Mouse (Mus musculus): Measurements from ENCODE around the gene Gse1.

Gse1 gene

DNA sequence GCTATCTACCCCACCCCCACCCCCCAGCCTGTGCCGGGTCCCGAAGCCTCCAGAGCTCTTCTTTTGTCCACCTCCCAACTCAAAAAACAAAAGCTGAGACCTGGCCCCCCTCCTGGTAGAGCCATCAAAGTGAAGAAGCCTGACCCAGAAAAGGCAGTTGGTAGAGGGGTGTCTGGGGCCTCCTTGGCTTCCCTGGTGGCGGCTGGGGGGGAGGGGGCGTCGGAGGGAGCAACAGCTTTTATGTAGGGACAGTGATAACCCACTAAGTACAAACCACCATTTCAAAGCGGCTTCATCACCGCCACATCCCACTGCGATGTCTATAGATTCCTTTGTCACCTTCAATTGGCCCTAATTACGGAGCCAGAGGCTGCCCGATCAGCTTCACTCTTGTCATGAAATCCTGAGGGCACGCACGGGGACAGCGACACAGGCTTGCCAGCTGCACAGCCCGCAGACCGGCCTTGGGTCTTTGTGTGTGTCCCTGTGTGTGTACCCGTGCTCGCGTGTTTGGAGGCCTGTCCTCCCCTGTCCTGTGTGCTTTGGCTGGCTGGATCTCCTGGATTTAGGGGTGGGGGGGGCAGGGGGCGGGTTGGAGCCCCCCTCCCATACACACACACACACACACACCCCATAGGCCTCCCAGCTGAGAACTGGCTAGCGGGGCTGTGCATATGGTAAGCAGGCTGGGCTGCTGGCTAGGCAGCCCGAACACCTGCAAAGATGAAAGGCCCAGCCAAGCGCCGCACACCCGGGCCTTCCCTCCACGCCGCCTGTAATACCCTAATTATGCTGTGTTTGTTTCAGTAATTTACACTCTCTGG lies 285.6 kb downstream of the Gse1 start:
- no peak for DNase-seq (ENCODE audit: low read depth, low spot score)

DNA sequence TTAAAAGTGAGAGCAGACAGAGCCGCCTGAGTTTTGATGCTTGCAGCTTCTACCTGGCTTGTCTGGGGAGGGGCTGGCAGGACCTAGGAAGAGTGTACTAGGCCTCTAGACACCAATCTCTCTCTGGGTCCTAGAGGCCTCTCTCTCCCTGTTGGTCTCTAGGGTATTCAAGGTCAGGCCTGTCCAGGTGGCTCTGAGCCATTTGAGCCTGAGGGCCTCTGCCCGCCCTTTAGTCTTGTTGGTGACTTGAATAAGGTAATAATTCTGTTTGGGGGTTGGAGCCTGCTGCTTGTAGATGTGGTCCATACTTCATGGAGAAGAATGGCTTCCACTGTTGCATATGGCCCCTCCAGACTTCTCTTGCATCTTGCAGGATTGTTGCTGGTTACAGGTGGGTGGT lies 287.0 kb downstream of the Gse1 start:
- DNase-seq (ENCODE audit: low read depth, low spot score): no peak

DNA sequence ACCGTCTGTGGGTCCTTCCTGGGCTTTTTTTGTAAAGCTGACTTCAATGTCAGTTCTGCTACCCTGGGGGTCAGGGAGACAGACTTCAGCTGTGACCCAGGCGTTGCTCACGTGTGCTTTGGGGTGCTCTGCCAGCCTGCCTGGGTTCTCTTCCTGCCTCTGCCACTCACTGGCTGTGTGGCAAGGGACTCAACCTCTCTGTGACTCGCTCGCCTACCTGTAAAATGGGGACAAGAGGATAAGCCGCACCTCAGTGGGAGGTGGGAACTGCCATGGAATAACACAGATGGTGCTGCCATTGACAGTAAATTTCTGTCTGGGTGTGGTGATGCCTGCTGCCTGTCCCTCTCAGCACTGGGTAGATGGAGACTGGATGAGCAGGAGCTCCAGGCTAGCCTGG lies 287.4 kb downstream of the Gse1 start:
- DNase-seq (ENCODE audit: low read depth, low spot score): no peak

DNA sequence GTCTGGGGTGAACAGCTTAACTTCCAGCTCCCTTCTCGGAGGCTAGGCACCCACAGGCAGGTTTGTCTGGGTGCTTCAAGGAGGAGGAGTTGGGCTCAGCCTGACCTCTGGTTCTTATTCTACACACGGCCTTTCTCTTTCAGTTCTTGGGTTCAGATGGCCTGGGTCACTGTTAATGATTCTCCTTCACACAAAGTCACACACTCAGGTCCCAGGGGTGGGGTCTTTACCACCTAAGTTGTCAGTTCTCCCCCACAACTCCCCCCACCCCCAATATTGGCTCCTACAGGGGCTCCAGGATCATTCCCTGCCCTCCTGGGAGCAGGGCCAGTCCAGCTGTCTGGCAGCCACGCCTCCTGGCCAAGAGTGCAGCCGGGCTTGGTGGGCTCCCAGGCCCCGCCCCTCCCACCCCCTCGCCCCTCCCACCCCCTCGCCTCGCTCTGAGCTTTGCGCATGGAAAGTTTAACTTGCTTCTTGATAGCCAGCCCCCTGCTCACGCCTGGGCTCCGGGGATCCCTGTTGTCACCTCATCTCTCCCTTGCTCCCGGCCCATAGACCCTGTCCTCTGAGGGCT lies 288.0 kb downstream of the Gse1 start:
- no peak for DNase-seq (ENCODE audit: low read depth, low spot score)

DNA sequence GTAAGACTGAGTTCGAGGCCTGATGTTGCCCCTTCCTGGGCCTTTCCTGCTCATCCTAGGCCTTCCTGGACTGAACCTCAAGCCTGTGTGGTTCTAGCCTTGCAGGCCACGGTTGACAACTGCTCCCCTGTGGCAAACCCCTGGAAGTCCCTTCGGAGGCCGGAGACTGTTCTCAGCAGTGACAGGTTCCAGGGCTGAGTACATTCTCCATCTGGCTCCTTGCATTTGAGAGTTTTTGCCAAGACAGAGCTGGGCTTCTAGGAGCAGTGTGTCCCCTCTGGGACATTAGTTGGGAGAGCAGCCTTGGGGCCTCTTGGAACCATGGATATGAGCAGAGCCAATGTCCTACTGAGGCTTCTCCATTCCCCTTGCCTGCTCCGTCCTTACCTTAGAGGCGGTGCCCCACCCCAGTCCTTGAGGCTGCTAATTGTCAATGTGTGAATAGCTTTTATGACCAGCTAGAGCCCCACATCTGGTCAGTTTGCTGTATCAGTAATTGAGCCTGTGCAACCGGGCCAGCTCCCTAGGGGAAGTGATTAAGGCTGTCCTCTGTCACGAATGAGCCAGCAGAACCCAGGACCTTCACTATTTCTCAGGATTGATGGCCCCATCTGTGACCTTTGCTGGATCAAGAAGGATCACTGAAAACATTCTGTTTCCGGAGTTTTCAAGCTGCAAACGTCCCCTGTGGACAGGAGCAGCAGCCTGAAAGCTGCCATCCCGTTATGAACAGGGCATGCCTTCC lies 289.6 kb downstream of the Gse1 start:
- no peak for DNase-seq (ENCODE audit: low read depth, low spot score)

DNA sequence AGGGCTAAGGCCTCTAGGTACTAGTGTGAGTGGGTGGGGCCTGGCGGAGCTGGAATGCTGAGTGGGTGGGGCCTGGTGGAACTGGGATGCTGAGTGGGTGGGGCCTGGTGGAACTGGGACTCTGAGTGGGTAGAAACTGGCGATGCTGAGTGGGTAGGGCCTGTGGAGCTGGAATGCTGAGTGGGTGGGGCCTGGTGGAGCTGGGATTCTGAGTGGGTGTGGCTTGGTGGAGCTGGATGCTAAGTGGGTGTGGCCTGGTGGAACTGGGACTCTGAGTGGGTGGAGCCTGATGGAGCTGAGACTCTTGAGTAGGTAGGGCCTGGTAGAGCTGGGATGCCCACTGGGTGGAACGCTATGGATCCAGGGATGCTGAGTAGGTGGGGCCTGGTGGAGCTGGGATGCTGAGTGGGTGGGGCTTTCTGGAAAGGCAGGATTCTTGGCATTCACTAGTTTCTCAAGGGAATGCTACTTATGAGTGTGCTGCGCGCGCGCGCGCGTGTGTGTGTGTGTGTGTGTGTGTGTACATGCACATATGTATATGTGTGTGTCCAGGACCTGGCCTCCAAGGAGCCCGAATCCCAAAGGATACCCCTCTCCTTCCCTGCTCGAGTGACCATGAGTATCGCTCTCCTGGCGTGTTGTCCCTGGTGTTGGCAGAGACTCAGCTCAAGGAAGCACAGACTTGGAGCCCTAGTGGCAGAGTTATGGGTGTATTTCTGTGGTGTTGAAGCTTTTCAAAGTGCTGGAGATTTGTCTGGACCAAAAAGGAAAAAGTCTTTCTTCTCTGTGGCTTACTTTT lies 290.7 kb downstream of the Gse1 start:
- no peak for DNase-seq (ENCODE audit: low read depth, low spot score)

DNA sequence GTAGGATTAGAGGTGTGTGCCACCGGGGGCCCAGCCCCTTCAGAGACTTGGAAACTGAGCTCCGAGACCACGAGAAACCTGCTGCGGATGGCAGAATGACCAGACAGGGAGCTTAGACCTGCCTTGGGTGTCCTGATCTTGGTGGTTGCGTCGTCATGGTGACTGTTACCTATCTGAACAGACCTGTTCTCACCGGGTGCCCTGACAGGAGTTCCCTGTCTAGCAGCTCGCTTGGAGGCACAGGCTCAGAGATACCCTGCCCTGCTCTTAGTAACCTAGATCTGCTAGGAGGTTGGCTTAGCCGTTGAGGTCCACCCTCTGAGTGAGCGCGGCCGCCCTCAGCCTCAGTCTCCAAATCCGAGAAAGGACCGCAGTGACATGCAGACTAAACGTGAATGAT lies 292.0 kb downstream of the Gse1 start:
- DNase-seq (ENCODE audit: low read depth, low spot score): no peak

DNA sequence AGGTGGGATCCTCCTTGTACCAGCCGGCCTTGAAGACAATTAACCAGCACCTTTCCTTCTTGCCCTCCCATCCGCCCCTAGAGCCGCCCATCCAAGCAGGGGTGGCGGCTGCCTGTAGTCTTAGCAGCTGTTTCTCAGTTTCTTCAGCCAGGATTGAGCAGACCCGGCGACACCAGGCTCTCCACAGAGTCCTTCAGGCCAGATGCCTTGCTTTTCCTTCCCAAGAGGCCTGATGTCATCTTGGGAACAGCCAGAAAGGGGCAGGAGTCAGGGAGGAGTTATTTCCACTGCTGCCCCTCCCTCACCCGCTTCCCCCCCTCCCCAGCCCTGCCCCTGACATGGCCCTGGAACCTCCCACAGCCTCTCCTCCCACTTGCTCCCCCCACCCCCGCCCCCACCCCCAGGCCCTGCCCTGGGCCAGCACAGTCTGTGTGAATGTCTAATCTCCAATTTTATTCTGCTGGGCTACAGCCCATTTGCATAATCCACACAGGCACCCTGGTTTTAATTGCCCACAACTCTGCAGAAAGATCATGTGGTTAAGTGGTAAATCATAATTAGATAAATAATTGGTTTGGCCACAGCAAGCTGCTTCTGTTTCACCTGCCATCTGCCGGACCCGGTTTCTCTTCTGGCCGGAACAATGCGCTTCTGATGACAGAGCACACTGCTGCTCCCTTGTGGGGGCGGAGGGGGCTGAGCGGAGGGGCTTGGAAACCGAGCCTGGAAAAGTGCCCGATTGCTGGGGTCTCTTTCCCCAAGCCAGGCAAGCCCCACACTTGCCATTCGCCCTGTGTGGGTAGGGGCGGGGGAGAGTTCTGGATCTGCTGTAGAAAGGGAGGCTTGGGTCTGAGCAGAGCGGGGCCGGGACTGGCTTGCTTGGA lies 292.7 kb downstream of the Gse1 start:
- no peak for DNase-seq (ENCODE audit: low read depth, low spot score)

DNA sequence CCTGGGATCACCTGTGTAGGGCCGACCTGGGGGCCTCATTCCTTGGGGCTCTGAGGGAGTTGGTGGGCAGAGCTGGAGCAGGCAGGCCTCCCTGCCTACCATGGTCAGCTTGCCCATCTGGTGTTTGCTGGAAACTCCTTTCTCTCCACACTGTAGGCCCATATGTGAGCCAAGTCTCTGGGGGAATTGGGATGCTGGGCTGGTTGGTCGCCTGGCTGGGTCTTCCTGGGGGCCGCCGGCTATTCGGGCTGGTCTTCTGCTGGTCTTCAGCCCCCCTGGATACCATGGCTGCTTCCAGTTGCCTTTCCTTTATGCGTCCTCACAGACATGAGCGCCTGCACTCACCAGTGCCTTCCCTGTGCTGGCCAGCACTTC lies 293.3 kb downstream of the Gse1 start:
- DNase-seq (ENCODE audit: low read depth, low spot score): no peak

DNA sequence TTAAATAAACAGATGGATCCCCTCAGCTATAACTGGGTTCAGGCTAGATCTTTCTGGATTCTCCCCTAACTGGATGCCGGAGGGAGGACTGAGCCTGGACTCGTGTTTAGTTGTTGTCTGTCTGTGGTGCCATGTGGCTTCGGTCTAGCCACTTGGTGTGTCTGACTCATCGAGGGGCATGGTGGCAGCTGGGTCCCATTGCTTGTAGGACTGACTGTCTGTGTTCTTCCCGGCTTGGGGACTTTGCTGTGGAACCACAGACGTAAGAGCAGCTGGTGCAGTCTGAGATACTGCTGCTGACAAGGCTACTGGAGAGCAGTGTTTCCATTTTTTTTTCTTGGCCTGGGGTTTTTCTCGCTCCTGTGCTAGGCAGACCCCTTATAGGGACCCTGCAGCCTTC lies 295.4 kb downstream of the Gse1 start:
- DNase-seq (ENCODE audit: low read depth, low spot score): no peak

DNA sequence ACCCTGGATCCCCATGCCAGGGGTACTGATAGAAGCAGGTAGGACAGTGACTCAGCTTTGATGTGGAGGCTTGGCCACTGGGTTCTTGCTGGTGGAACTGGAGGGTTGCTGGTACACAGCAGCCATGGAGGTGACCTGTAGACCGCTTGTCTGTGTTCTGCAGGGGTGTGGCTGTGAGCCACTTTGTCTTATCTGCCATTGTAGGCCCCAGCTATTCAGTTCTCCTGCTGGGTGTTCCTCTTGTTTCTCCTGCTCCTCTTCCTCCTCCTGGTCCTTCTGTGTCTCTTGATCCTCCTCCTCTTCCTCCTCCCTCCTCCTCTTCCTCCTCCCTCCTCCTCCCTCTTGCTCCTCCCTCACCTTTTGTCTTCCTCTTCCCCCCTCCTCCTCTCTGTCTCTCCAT lies 296.9 kb downstream of the Gse1 start:
- no peak for DNase-seq (ENCODE audit: low read depth, low spot score)

DNA sequence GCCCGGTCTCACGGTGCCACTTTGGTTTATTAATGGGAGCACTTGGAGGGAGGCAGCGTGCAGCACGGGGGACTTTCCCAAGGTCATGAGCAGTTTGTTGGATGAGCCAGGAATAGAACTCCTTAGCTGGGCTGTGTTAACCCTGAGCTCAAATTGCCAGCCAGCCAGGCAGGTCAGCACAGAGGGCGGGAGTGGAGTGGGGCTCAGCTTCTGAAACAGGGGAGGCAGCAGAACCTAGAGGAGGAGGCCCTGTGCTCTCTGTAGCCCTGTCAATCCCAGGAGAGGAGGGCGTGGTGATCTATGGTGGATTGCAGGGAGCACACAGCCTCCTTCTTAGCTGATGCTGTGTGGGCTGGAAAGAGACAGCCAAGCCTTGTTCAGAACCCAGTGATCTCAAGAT lies 297.6 kb downstream of the Gse1 start:
- DNase-seq (ENCODE audit: low read depth, low spot score): no peak

DNA sequence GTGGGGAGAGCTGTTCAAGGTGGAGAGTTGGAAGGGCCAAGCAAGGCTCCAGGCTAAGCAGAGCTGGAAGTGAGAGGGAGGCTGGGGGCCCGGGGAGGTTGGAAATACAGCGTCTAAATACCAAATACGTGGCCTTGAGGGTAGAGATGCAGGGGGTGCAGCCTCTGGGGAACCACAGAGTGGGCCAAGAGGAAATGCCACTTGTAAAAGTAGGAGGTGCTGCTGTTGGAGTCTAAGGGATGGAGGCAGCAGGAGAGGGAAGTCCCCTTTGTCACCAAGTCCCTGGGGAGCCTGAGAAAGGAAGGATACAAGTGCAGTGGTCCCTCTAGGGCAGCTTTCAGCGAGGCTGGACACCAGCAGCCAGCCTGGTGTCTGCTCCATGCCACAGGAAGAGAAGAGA lies 298.3 kb downstream of the Gse1 start:
- DNase-seq (ENCODE audit: low read depth, low spot score): no peak

DNA sequence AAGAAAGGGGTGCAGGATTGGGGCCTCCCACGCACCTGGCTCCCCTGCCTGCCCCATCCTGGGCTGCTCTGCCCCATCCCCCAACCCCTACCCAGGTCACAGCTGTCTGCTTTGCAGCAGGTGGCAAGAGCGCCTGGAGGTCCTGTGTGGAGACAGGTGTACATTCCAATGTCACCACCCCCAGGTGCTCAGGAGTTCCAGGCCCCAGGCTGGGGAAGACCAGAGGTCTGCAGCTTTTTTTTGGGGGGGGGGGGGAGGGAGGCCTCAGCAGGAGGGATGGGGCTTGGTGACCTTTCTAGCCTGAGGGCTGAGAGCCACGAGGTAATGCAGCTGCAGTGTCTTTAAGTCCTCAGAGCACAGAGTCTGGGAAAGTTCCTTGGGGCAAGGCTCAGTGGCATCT lies 300.1 kb downstream of the Gse1 start:
- no peak for DNase-seq (ENCODE audit: low read depth, low spot score)

DNA sequence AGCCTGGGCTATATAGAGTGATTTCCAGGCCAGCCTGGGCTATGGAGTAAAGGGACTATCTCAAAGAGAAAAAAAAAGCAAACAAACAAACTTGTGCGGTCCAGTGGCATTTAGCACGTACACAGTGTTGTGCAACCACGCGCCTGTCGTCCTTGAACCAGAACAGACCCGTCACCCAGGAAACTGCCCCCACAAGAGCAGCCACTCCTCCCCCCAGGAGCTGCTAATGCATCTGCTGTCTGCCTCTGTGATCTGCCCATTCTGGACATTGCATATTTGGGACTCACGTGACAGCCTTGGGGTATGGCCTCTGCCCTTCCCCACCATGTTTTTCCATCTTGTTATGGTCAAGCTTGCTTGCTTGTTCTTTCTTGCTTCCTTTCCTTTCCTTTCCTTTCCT lies 301.0 kb downstream of the Gse1 start:
- DNase-seq (ENCODE audit: low read depth, low spot score): no peak

DNA sequence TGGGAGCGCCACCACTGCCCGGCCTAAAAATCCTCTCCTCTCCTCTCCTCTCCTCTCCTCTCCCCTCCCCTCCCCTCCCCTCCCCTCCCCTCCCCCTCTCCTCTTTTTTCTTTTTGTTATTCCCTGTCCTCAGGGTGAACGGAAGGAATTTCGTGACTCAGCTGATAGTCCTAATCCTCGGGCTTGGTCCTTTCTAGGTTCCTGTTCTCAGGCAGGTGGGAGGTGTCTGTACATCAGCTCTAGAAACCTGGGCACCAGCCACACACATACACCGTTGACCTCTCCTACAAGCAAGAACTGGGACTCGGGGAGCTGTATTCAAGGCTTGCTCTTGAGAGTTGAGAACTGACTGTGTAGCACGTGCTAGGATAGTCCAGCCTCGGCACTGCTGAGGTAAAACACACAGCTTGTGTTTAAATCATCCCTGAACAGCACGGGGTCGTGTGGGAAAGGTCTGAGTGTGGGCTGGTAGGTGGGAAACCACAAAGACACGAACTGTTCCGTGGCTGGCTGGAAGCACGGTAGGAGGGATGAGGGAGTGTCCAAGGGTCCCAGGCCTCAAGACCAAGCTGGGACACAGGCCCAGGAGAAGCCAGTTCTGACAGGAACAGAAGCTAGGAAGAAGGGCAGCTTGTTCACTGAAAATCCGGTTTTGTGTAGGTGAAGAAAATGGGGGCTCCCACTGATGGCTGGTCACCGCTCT lies 302.8 kb downstream of the Gse1 start:
- no peak for DNase-seq (ENCODE audit: low read depth, low spot score)

DNA sequence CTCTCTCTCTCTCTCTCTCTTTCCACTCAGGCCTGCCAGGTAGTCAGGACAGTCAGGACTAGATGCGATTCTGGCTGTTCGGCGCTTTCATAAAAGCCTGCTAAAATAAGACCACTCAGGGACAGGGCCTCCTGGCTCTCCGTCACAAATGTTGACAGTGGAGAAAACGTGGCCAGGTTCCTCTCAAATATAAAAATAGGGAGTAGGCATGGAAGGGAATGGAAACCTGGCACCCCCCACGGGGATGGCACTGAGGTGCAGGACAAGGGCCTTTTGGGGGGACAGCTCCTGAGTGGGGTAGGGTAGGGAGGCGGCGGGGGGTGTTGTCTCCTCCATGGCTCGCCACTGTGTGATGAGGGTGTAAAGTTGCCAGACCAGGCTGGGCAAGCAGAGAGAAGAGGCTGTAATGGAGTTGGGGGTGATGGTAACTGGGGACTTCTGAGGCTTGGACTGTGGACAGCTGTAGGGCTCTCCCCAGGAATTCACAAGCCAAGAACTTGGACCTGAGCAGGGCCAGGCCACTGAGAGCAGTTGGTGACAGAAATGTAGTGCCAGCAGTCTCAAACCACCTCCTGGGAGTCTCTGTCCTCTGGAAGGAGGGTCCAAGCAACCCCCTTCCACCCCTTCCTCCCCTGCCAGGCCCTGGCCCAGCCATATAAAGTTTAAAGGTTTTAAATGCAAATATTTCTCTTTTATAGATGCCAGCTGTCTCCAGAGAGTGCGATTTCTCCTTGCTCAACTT lies 303.7 kb downstream of the Gse1 start:
- DNase-seq (ENCODE audit: low read depth, low spot score): no peak

DNA sequence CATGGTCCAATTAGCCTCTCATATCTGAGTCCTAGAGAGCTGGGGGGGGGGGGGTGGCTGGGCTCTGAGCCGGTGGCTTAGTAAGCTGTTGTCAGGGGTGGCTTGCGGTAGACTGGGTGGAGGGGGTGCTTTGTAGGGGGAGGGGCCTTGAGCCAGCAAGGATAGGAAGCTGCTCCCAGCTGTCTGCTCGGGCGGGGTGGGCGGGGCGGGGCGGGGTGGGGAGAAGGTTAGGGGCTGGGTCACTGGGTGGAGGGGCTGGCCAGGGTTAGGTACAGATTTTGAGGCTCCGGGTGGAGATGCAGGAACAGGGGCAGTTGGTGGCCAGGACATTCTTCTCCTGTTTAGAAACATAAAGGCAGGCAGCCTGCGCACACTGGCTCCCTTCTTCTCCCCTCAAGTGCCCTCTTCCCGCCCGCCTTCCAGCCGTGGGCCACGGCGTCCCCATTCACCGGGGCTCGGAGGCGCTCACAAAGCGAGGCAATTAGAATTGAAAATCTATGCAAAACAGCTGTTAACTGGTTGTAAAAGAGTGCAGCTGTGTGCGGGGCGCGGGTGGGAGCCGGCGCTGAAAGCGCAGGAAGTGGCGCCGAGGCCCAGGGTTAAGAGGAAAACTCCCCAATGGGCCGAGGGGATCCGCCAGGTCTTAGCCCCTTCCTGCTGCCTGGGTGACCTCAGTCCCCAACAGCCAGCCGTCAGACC lies 304.4 kb downstream of the Gse1 start:
- DNase-seq (ENCODE audit: low read depth, low spot score): no peak

DNA sequence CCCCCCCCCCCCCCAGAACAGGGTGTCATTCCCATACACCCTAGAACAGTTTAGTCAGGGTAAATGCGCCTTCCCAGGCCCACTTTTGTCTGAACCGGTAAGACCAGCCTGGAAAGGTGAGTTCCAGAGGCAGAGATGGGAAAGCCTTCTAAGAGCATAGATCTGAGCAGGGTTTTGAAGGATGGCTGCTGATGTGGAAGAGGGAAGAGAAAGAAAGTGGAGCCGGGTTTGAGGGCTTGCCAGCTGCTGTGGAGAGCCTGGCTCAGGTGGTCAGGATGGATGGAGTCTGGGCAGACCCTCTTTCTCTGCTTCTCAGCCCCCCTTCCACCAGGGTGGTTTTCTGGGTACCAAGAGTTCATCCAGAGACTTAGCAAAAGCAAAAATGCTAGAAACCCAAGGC lies 305.1 kb downstream of the Gse1 start:
- DNase-seq (ENCODE audit: low read depth, low spot score): no peak

All from embryo, embryonic 11.5 days (tissue).